Mouse (Mus musculus) brain, adult 10 weeks (tissue): ENCODE results near the gene Polr2c. TPM values are rescaled to one million over a fixed set of nuclear protein-coding genes. Genes with fewer than 3 reads are reported as not detected.

Experiments used
- polyA plus RNA-seq: library from polyadenylated mRNA; stranded (reverse); fragments of 350-450 nt; fragmentation: Illumina TruSeq; extraction: RNeasy Lipid Tissue Mini Kit (QIAGEN cat#74804); gene quantifications from one replicate; pipeline ENCODE4 v1.2.3, GENCODE M21; 2015; ENCODE audit warnings: low read depth, low replicate concordance

Polr2c gene
- 98.0 TPM for polyA plus RNA-seq

GRCm38 (mm10) chr8:94857346-94858173 is at the start of gene Polr2c:
Gene Polr2c (plus strand): TSS chr8:94857450.

GRCm38 (mm10) chr8:94810153-94810552 is 47.1 kb upstream of the Polr2c start, which contains the start of gene Ccl17:
Gene Ccl17 (plus strand): TSS chr8:94810453.

DNA sequence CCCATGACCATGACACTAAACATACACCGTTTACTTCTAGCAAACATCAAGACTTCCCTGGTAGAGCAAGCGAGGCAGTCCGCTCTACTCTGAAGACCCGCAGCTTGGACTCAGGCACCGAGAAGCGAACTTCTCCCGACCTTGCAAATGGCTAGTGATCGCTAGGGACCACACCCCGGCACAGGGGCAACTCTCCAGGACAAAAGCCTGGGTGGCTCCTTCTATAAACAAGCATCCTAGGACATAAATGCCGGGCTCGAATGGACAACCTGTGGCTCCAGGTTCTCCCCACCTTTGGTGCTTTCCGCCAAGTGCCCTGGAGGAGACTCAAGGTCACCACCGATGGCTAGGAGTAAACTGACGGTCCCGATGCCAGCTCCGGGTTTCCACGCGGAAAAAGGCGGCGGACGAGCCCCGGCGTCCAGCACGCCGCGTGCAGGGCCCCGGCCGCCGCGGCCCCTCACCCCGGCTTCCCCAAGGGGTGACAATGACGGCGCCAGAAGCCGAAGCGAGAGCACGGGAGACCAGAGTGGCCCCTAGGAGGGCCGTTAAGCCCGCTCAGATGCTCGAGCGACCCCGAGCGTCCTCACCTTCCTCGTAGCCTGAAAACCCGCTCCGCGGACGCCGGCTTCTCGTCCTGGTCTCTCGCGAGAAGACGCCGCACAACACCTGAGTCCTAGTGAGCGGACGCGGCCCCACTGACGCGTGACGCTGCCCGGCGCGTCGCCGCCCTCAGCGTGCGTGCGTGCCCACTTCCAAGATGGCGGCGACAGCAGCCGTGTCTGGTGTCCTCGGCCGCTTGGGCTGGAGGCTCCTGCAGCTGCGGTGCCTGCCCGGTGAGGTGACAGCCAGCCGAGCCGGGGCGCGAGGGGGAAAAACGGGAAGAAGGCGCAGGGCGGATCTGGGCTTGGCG is 19.3 kb upstream of the Polr2c start, which contains the start of the genes Coq9 and Ciapin1:
Coq9 (plus strand) TSS at position 660 of the 913 bp plus-strand sequence.
Ciapin1 (minus strand) TSS at position 697 of the 913 bp plus-strand sequence.

GRCm38 (mm10) chr8:94876197-94876730 is 19.0 kb downstream of the Polr2c start, which contains the start of gene Dok4:
Gene Dok4 (minus strand): TSS chr8:94876330.

GRCm38 (mm10) chr8:94917851-94918495 is 60.7 kb downstream of the Polr2c start, which contains the start of gene Ccdc102a:
Gene Ccdc102a (minus strand): TSS chr8:94918098.

Other genes starting within 250 kb of the Polr2c start
- gene Arl2bp, start 190.8 kb upstream of the Polr2c start, polyA plus RNA-seq: 193 TPM
- gene Pllp, start 161.2 kb upstream of the Polr2c start, polyA plus RNA-seq: 111 TPM
- 0.27 TPM for gene Ccl22, start 111.9 kb upstream of the Polr2c start, polyA plus RNA-seq
- gene Cx3cl1, start 85.4 kb upstream of the Polr2c start, polyA plus RNA-seq: 480 TPM
- gene Ccl17, start 47.0 kb upstream of the Polr2c start, polyA plus RNA-seq: 1.2 TPM
- gene Coq9, start 19.1 kb upstream of the Polr2c start, polyA plus RNA-seq: 115 TPM
- 46.5 TPM for gene Ciapin1, start 19.1 kb upstream of the Polr2c start, polyA plus RNA-seq
- 18.5 TPM for gene Dok4, start 18.9 kb downstream of the Polr2c start, polyA plus RNA-seq
- 1.2 TPM for gene Ccdc102a, start 60.6 kb downstream of the Polr2c start, polyA plus RNA-seq
- not detected for gene Adgrg5, start 66.2 kb downstream of the Polr2c start, polyA plus RNA-seq
- 55.9 TPM for gene Adgrg1, start 117.3 kb downstream of the Polr2c start, polyA plus RNA-seq
- gene Adgrg3, start 160.2 kb downstream of the Polr2c start, polyA plus RNA-seq: not detected
- 3.8 TPM for gene Drc7, start 197.7 kb downstream of the Polr2c start, polyA plus RNA-seq
- gene Katnb1, start 223.7 kb downstream of the Polr2c start, polyA plus RNA-seq: 26.7 TPM